Mouse (Mus musculus): ENCODE data around the gene Stk19.
"Not testable (repeated sequence)": the region's sequence is repeated elsewhere in the genome, so short reads cannot be mapped to it uniquely, and the experiment has no call there.

The Stk19 gene

GRCm38 (mm10) chr17:34797211-34797995, 39.3 kb downstream of the Stk19 start:
- DNase-seq (ENCODE audit: low spot score), result not testable (repeated sequence)

- DNase-seq (ENCODE audit: low spot score), result no peak
Observed at GRCm38 (mm10) chr17:34796311-34797140, 40.2 kb downstream of the Stk19 start.

GRCm38 (mm10) chr17:34795633-34796032, 41.1 kb downstream of the Stk19 start:
- no peak for DNase-seq (ENCODE audit: low spot score)

GRCm38 (mm10) chr17:34795016-34795415, 41.7 kb downstream of the Stk19 start:
- DNase-seq (ENCODE audit: low spot score), result no peak

- DNase-seq (ENCODE audit: low spot score), result no peak
Observed at GRCm38 (mm10) chr17:34777680-34778325, 58.9 kb downstream of the Stk19 start.
